Mouse (Mus musculus) liver, embryonic 14.5 days (tissue): ENCODE measurements around the gene Capn11.

Experiments used
- CTCF ChIP-seq: IDR thresholded peaks from 2 replicates; pipeline ENCODE4 v1.5.1; 2016; ENCODE audit warnings: antibody characterized with exemption, low read depth, control low read depth
- EP300 ChIP-seq: IDR thresholded peaks from 2 replicates; pipeline ENCODE4 v1.6.1; 2016; ENCODE audit warnings: antibody characterized with exemption, low read depth

DNA sequence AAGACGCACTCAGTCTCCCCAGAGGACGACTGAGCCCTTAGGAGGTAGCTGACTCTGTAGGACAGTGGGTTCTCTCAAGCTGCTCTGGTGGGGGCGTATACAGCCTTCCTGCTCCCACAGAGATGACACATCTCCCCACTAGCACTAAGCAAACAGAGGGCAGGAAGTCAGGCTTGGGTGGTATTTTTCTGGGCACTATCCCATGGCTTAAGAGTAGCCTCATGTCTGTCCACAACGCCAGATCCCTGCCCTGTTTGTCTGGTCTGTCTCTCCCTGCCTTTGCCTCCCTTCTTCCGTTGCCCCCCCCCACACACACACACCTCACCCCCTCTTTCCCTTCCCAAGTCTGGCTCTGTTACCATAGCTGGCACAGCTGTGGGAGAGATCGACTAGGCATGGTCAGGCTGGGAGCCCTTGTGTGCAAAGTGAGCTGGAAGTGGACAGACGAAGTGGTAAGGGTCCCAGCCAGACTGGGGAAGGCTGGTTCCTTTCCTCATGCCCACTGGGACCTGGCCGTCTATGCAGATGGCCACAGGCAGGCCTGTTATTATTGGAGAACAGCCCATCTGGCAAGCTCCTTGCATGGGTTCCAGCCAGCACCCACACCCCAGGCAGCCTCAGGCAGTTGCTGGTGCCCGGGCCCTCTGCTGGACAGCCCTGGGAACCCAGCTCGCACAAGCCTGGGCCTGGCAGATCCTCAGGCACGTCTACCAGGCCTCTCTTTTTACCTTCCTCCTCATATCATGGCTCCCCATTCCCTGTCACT is 62.3 kb downstream of the Capn11 start:
- TF ChIP-seq EP300 (no peak), CTCF (peak; percentile 93)
